Mouse (Mus musculus) myocyte (in vitro differentiated cells): Measurements from ENCODE around the gene Tle6.

Experiments used
- E2F4 ChIP-seq: IDR thresholded peaks from one replicate; pipeline ENCODE4 v1.6.1; 2011; ENCODE audit warnings: mild to moderate bottlenecking, control low read depth, moderate library complexity; ENCODE audit not compliant: insufficient read depth
- MYOD1 ChIP-seq, 3 experiments: IDR thresholded peaks; one replicate each; pipeline ENCODE4 v1.6.1; 2011; ENCODE audit warnings: control low read depth in 2 of 3, low read depth in 2 of 3, mild to moderate bottlenecking in 2 of 3, moderate library complexity in 1 of 3; ENCODE audit not compliant: insufficient read length in 2 of 3, control insufficient read depth in 1 of 3
- POLR2A ChIP-seq: IDR thresholded peaks from one replicate; pipeline ENCODE4 v1.6.1; 2011; ENCODE audit warnings: low read depth, mild to moderate bottlenecking, control low read depth, moderate library complexity; ENCODE audit not compliant: insufficient read length
- POLR2AphosphoS2 ChIP-seq: IDR thresholded peaks from one replicate; pipeline ENCODE4 v1.6.1; 2011; ENCODE audit warnings: low read depth, control low read depth; ENCODE audit not compliant: insufficient read length
- TCF12 ChIP-seq: IDR thresholded peaks from one replicate; pipeline ENCODE4 v1.6.1; 2011; ENCODE audit warnings: mild to moderate bottlenecking, control low read depth; ENCODE audit not compliant: poor library complexity, insufficient read depth, severe bottlenecking
- USF1 ChIP-seq: IDR thresholded peaks from one replicate; pipeline ENCODE4 v1.6.1; 2011; ENCODE audit warnings: low read depth, mild to moderate bottlenecking, control low read depth, moderate library complexity

DNA sequence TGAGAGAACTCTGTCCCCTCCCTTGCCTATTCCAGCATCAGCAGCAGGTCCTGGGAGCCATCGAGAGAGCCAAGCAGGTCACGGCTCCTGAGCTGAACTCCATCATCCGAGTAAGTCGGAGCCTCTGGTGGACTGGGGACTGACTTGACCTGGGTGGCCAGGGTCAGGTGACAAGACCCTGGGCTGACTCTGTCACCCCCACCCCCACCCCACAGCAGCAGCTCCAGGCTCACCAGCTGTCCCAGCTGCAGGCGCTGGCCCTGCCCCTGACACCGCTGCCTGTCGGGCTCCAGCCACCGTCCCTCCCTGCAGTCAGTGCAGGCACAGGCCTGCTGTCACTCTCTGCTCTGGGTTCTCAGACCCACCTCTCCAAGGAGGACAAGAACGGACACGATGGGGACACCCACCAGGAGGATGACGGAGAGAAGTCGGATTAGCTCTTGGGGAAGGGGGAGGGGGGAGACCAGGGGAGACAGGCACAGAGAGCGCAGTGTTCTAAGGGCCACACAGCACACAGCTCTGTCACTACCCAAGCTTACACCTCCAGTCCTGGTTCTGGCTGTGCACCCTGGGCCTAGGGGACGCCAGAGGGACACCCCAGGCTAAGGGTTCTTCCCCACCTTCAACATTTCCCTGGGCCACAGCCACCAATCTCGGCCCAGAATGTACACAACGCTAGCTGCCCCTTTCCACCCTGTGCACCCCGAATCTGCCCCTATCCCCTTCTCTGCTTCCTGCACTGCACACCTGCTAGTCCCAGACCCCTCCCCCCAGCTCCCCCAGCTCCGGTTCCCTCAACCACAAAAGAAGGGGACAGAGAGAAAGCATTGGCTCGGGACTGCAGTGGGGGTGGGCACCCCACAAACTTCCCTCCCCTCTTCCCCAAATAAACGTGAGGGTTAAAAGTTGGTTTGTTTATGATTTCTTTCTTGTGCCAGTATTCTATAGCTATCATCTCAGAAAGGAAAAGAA is 35.3 kb downstream of the Tle6 start:
- TF ChIP-seq POLR2A (no peak), E2F4 (no peak), POLR2AphosphoS2 (no peak), TCF12 (no peak), USF1 (no peak), MYOD1 (IDR thresholded peaks at IDR 0.05; ENCODE audit: control insufficient read depth in 1 of 3, insufficient read length in 2 of 3, low read depth in 2 of 3) (no peak)
